Mouse (Mus musculus): ENCODE measurements at regions not wholly inside any gene's neighbourhood (a gene's known extent, or its start where the extent isn't known, plus 50 kb on each side); places are given as distances from the start of the nearest gene placed in this dataset.

GRCm38 (mm10) chr2:116983821-116984351 is 105.4 kb downstream of the Tmco5 start:
- H3K4me1 ChIP-seq (ENCODE audit: control insufficient read depth, insufficient read depth, low read length) = no peaks in the 10 kb centered on the region; the same call in none of the 2 replicates

GRCm38 (mm10) chr2:116984597-116984996 is 106.1 kb downstream of the Tmco5 start:
- no peak for TF ChIP-seq CTCF (IDR thresholded peaks at IDR 0.05; ENCODE audit: control insufficient read depth, insufficient read depth, low read length)
- TF ChIP-seq POLR2A (IDR thresholded peaks at IDR 0.05; ENCODE audit: borderline replicate concordance, control insufficient read depth, low read depth, low read length) = no peak
- no peaks in the 10 kb centered on the region; the same call in 1 of the 2 replicates for H3K4me1 ChIP-seq (ENCODE audit: control insufficient read depth, insufficient read depth, low read length)
- H3K4me3 ChIP-seq (replicated peaks; ENCODE audit: control insufficient read depth, low read depth, low read length) = no peak overlapping the region

More at GRCm38 (mm10) chr2:116983821-116984351, 105.4 kb downstream of the Tmco5 start:
- TF ChIP-seq CTCF (IDR thresholded peaks at IDR 0.05; ENCODE audit: control insufficient read depth, insufficient read depth, low read length) (no peak), POLR2A (IDR thresholded peaks at IDR 0.05; ENCODE audit: borderline replicate concordance, control insufficient read depth, low read depth, low read length) (no peak)
- no peak overlapping the region for H3K27ac ChIP-seq (ENCODE audit: control insufficient read depth, insufficient read depth, low read depth, low read length, poor library complexity)
- 30% methylated on average over 10 of the region's 10 CpGs for WGBS
- H3K4me3 ChIP-seq (replicated peaks; ENCODE audit: control insufficient read depth, low read depth, low read length) = no peak overlapping the region

GRCm38 (mm10) chr2:116985549-116985948 is 107.1 kb downstream of the Tmco5 start:
- H3K27ac ChIP-seq (ENCODE audit: control insufficient read depth, insufficient read depth, low read depth, low read length, poor library complexity) = no peak overlapping the region
- 49% methylated on average over 5 of the region's 5 CpGs for WGBS
- no peak for TF ChIP-seq CTCF (IDR thresholded peaks at IDR 0.05; ENCODE audit: control insufficient read depth, insufficient read depth, low read length)
- TF ChIP-seq POLR2A (IDR thresholded peaks at IDR 0.05; ENCODE audit: borderline replicate concordance, control insufficient read depth, low read depth, low read length) = no peak
- no peaks in the 10 kb centered on the region; the same call in 1 of the 2 replicates for H3K4me1 ChIP-seq (ENCODE audit: control insufficient read depth, insufficient read depth, low read length)
- no peak overlapping the region for H3K4me3 ChIP-seq (replicated peaks; ENCODE audit: control insufficient read depth, low read depth, low read length)

More at GRCm38 (mm10) chr2:116984597-116984996, 106.1 kb downstream of the Tmco5 start:
- WGBS = 69% methylated on average over 3 of the region's 3 CpGs
- H3K27ac ChIP-seq (ENCODE audit: control insufficient read depth, insufficient read depth, low read depth, low read length, poor library complexity) = no peak overlapping the region

GRCm38 (mm10) chr2:116988953-116989674 is 110.6 kb downstream of the Tmco5 start:
- WGBS = 13% methylated on average over 8 of the region's 8 CpGs
- no peak overlapping the region for H3K27ac ChIP-seq (ENCODE audit: control insufficient read depth, insufficient read depth, low read depth, low read length, poor library complexity)
- no peaks in the 10 kb centered on the region; the same call in 1 of the 2 replicates for H3K4me1 ChIP-seq (ENCODE audit: control insufficient read depth, insufficient read depth, low read length)
- H3K4me3 ChIP-seq (replicated peaks; ENCODE audit: control insufficient read depth, low read depth, low read length) = no peak overlapping the region
- TF ChIP-seq POLR2A (IDR thresholded peaks at IDR 0.05; ENCODE audit: borderline replicate concordance, control insufficient read depth, low read depth, low read length) = no peak
- no peak for TF ChIP-seq CTCF (IDR thresholded peaks at IDR 0.05; ENCODE audit: control insufficient read depth, insufficient read depth, low read length)

- no peaks in the 10 kb centered on the region; the same call in 1 of the 2 replicates for H3K4me1 ChIP-seq (ENCODE audit: control insufficient read depth, insufficient read depth, low read length)
- TF ChIP-seq CTCF (IDR thresholded peaks at IDR 0.05; ENCODE audit: control insufficient read depth, insufficient read depth, low read length) (no peak), POLR2A (IDR thresholded peaks at IDR 0.05; ENCODE audit: borderline replicate concordance, control insufficient read depth, low read depth, low read length) (no peak)
- H3K4me3 ChIP-seq (replicated peaks; ENCODE audit: control insufficient read depth, low read depth, low read length) = no peak overlapping the region
- H3K27ac ChIP-seq (ENCODE audit: control insufficient read depth, insufficient read depth, low read depth, low read length, poor library complexity) = no peak overlapping the region
- WGBS = 5% methylated on average over 1 of the region's 1 CpGs
These were observed 111.6 kb downstream of the Tmco5 start for GRCm38 (mm10) chr2:116990106-116990505.

- no peaks in the 10 kb centered on the region; the same call in 1 of the 2 replicates for H3K4me1 ChIP-seq (ENCODE audit: control insufficient read depth, insufficient read depth, low read length)
- H3K27ac ChIP-seq (ENCODE audit: control insufficient read depth, insufficient read depth, low read depth, low read length, poor library complexity) = no peak overlapping the region
- TF ChIP-seq CTCF (IDR thresholded peaks at IDR 0.05; ENCODE audit: control insufficient read depth, insufficient read depth, low read length) (no peak), POLR2A (IDR thresholded peaks at IDR 0.05; ENCODE audit: borderline replicate concordance, control insufficient read depth, low read depth, low read length) (no peak)
- 74% methylated on average over 6 of the region's 6 CpGs for WGBS
- no peak overlapping the region for H3K4me3 ChIP-seq (replicated peaks; ENCODE audit: control insufficient read depth, low read depth, low read length)
These were observed 113.1 kb downstream of the Tmco5 start for GRCm38 (mm10) chr2:116991561-116992042.

GRCm38 (mm10) chr2:116993724-116994123 is 115.2 kb downstream of the Tmco5 start:
- TF ChIP-seq CTCF (IDR thresholded peaks at IDR 0.05; ENCODE audit: control insufficient read depth, insufficient read depth, low read length) = no peak
- TF ChIP-seq POLR2A (IDR thresholded peaks at IDR 0.05; ENCODE audit: borderline replicate concordance, control insufficient read depth, low read depth, low read length) = no peak
- H3K27ac ChIP-seq (ENCODE audit: control insufficient read depth, insufficient read depth, low read depth, low read length, poor library complexity) = no peak overlapping the region

GRCm38 (mm10) chr2:116996302-116996701 is 117.8 kb downstream of the Tmco5 start:
- H3K4me1 ChIP-seq (ENCODE audit: control insufficient read depth, insufficient read depth, low read length) = peaks cover 1% of the 10 kb centered on the region; the same call in 1 of the 2 replicates
- H3K27ac ChIP-seq (ENCODE audit: control insufficient read depth, insufficient read depth, low read depth, low read length, poor library complexity) = no peak overlapping the region
- TF ChIP-seq POLR2A (IDR thresholded peaks at IDR 0.05; ENCODE audit: borderline replicate concordance, control insufficient read depth, low read depth, low read length) (no peak), CTCF (IDR thresholded peaks at IDR 0.05; ENCODE audit: control insufficient read depth, insufficient read depth, low read length) (no peak)
- 55% methylated on average over 6 of the region's 6 CpGs for WGBS
- no peak overlapping the region for H3K4me3 ChIP-seq (replicated peaks; ENCODE audit: control insufficient read depth, low read depth, low read length)

More at GRCm38 (mm10) chr2:116993724-116994123, 115.2 kb downstream of the Tmco5 start:
- Histone ChIP-seq H3K4me3 (replicated peaks; ENCODE audit: control insufficient read depth, low read depth, low read length) (no peak overlapping the region), H3K4me1 (ENCODE audit: control insufficient read depth, insufficient read depth, low read length) (peaks cover 1% of the 10 kb centered on the region; the same call in 1 of the 2 replicates)
- WGBS = 82% methylated on average over 4 of the region's 4 CpGs

Data from bone marrow, adult 2 months (tissue).